In the genomic region with DNA sequence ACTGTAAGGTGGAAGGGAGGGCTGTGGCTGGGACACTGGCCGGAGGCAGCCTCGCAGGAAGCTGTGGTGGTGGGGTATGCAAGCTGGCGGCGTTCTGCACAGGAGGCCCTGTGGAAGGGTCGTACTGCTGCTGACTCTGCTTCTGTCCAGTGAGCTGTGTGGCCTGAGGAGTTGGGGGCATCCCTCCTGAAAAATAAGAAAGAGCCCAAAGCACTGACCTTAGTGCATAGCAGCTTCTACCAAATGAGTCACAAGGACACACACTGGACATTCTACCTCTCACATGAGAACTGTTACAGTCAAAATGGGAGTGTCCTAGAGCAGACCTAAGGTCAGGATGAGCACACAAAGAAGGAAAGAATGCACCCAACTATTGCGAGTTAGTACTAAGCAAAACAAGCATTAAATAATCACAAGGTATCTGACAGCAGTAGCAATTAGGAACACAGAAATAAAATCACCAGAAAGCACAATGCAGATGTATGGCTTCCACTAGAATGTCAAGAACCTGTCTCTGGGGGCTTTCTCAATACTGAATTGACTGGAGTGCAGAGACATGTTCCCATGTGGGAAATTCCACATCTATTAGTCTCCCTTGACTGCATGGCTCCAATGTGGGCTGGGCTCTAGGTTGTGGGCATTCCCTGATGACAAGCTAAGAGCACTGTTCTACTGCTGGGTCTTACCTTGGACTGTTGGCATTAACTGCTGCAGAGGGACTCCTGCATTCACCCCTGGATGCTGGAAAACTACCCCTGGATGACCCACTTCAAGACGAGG, we compare ENCODE assay signal across 8 mouse cellular contexts.
"Had no signal": no experiment of that assay in that cellular context is flagged by ENCODE, and none has a peak within 500 bp of the region (broad histone marks: within the 10 kb centered on the region; RNA-seq: fewer than 3 reads in every experiment).

No protein-coding gene starts in this region.

- DNase-seq: kidney, postnatal 14 days; kidney, postnatal 4 days; liver; lung, adult 18-20 months; lung, postnatal 10 days; lung, postnatal 36 days; spleen, adult 18-20 months; thymus, postnatal 25 days had no signal
